Mouse (Mus musculus): ENCODE data around the gene Mansc4.
A peak's percentile ranks its signal among the peaks of the same experiment; 100 is the strongest.

Gene Mansc4

GRCm38 (mm10) chr6:147086594-147087225, at the start of gene Mansc4:
Mansc4 (minus strand) TSS chr6:147087032.
- no peak for DNase-seq (ENCODE audit: low spot score in 2 of 2)

GRCm38 (mm10) chr6:147127239-147127638, 40.4 kb upstream of the Mansc4 start:
- DNase-seq (ENCODE audit: low spot score in 2 of 2): no peak

GRCm38 (mm10) chr6:147121320-147121719, 34.5 kb upstream of the Mansc4 start:
- no peak for DNase-seq (ENCODE audit: low spot score in 2 of 2)

GRCm38 (mm10) chr6:147118190-147118589, 31.4 kb upstream of the Mansc4 start:
- DNase-seq (ENCODE audit: low spot score in 2 of 2): no peak

- DNase-seq (ENCODE audit: low spot score in 2 of 2): no peak
Measured at GRCm38 (mm10) chr6:147117764-147118163, 30.9 kb upstream of the Mansc4 start.

- peak; percentile 22 to 83 for DNase-seq (ENCODE audit: low spot score in 2 of 2)
Measured at GRCm38 (mm10) chr6:147116579-147116978, 29.7 kb upstream of the Mansc4 start.

- DNase-seq (ENCODE audit: low spot score in 2 of 2): no peak
Measured at GRCm38 (mm10) chr6:147109283-147109682, 22.5 kb upstream of the Mansc4 start.

- DNase-seq (ENCODE audit: low spot score in 2 of 2): no peak
Measured at GRCm38 (mm10) chr6:147106716-147107115, 19.9 kb upstream of the Mansc4 start.

- DNase-seq (ENCODE audit: low spot score in 2 of 2): no peak
Measured at GRCm38 (mm10) chr6:147105529-147105928, 18.7 kb upstream of the Mansc4 start.

- no peak for DNase-seq (ENCODE audit: low spot score in 2 of 2)
Measured at GRCm38 (mm10) chr6:147102293-147102692, 15.5 kb upstream of the Mansc4 start.

GRCm38 (mm10) chr6:147099458-147100277, 12.8 kb upstream of the Mansc4 start:
- peak in 1 of 2 experiments; percentile 36 for DNase-seq (ENCODE audit: low spot score in 2 of 2)

GRCm38 (mm10) chr6:147097346-147097929, 10.6 kb upstream of the Mansc4 start:
- no peak for DNase-seq (ENCODE audit: low spot score in 2 of 2)

GRCm38 (mm10) chr6:147096934-147097333, 10.1 kb upstream of the Mansc4 start:
- DNase-seq (ENCODE audit: low spot score in 2 of 2): no peak

GRCm38 (mm10) chr6:147096109-147096508, 9.3 kb upstream of the Mansc4 start:
- no peak for DNase-seq (ENCODE audit: low spot score in 2 of 2)

GRCm38 (mm10) chr6:147094771-147095170, 7.9 kb upstream of the Mansc4 start:
- no peak for DNase-seq (ENCODE audit: low spot score in 2 of 2)

- DNase-seq (ENCODE audit: low spot score in 2 of 2): peak; percentile 20 to 31
Measured at GRCm38 (mm10) chr6:147092136-147092535, 5.3 kb upstream of the Mansc4 start.

GRCm38 (mm10) chr6:147091136-147092120, 4.6 kb upstream of the Mansc4 start, which contains the start of gene Klhl42:
Klhl42 (plus strand) TSS chr6:147091379.
- peak; percentile 26 to 65 for DNase-seq (ENCODE audit: low spot score in 2 of 2)

GRCm38 (mm10) chr6:147090191-147090590, 3.4 kb upstream of the Mansc4 start:
- no peak for DNase-seq (ENCODE audit: low spot score in 2 of 2)

GRCm38 (mm10) chr6:147088517-147088916, 1.7 kb upstream of the Mansc4 start:
- no peak for DNase-seq (ENCODE audit: low spot score in 2 of 2)

GRCm38 (mm10) chr6:147087736-147088135, 904 bp upstream of the Mansc4 start:
- no peak for DNase-seq (ENCODE audit: low spot score in 2 of 2)

GRCm38 (mm10) chr6:147085398-147086040, 1.3 kb downstream of the Mansc4 start:
- DNase-seq (ENCODE audit: low spot score in 2 of 2): no peak
